Mouse (Mus musculus): ENCODE data around the gene Ppp3r1.
"Not testable (repeated sequence)": the region's sequence is repeated elsewhere in the genome, so short reads cannot be mapped to it uniquely, and the experiment has no call there.

The Ppp3r1 gene

DNA sequence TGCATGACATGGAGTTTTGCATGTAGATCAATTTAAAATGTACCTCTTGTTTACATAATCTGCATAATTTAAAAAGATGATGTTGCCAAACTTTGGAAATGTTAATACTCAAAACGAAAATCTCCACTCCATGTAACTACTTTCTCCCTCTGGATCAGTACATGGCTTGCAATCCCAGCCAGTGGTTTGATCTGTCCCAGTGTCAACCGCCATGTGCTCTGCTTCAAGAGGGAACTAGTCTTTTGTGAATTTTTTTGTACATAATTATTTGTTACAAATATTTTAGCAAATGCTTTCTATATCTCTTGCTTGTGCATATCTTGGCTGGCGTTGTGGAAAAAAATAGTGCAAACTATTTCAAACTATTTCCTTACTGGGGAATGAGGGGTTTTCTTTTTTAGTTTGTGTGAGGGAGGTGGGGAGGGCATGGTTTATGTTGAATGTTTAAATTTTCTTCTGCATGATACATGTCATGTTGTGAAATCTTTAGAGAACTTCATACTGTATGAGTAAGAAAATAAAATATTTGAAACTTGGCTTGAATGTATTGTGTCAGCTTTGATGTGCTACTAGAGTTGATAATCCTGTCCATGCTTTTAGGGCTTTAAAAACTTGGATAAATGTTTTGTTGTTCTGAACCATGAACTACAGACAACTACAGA is 40.9 kb downstream of the Ppp3r1 start:
- no peak for DNase-seq (ENCODE audit: low spot score)

DNA sequence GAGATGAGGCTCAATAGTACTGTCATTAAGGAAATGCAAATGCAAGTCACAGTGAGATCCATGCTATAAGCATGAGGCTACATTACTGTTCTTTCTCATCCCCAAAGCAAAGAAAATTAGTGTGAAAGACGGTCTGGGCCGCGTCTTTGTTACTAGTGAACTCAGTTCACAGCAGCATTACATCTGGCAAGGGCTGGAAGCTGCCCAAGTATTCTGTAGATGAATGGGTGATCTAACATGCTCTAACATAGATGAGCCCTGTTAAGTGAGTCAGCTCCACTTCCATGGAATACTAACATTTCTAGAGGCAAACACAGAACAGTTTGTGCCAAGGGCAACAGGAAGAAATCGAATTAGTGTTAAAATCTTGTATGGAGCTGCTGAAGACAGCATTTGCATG is 41.9 kb downstream of the Ppp3r1 start:
- no peak for DNase-seq (ENCODE audit: low spot score)

DNA sequence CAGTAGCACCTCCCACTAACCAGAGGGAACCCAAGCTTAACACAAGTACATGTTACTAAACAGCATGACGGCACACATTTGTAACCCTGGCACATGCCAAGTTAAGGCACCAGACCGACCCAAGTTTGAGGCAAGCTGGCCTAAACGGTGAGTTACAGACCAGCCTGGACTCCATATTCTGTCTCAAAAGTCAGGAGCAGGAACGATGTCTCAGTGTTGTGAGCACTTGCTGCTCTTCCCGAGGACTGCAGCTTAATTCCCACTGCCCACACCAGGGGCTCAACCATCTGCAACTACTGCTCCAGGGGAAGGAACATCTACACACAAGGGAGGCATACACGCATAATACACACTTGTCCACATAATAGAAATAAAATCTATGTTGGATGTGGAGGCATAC is 43.4 kb downstream of the Ppp3r1 start:
- DNase-seq (ENCODE audit: low spot score), result no peak

DNA sequence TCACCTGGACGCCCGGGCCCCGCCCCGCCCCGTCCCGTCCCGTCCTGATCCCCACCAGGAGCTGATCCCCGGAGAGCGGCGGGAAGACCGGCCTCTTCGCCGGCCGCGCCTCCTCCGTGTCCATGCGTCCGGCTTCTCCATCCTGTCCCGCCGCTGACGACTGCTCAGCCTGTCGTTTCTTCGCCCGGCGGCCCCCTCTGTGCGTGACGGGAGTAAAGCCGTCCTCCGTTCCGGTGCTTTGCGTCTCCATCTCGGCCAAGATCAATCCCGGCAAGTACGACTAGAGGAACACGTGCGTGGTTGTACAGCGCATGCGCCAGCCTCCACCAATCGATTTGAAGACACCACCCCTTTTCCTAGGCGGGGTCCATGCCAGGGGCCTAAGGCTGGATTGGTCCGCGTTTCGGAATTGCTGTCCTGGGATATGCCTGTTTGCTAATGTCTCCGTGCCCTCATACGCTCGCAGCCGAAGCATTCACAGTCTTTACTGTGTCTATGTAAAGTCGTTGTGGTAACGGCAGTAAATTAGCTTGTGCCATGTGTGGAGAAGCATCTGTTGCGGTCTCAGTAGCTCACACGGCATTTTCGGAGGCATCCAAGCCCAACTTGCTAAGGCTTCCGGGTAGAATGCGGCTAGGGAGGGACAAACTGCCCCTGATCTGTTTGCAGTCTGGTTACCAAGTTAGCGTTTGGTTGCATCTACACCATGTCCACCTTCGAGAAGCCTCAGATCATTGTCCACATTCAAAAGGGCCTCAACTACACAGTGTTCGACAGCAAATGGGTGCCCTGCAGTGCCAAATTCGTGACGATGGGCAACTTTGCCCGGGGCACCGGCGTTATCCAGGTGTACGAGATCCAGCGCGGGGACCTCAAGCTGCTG is 52.4 kb downstream of the Ppp3r1 start, which contains the start of gene Pno1:
TSS of gene Pno1 (minus strand) at position 311 of the 883 bp plus-strand sequence.
- peak; percentile 94 for DNase-seq (ENCODE audit: low spot score)

DNA sequence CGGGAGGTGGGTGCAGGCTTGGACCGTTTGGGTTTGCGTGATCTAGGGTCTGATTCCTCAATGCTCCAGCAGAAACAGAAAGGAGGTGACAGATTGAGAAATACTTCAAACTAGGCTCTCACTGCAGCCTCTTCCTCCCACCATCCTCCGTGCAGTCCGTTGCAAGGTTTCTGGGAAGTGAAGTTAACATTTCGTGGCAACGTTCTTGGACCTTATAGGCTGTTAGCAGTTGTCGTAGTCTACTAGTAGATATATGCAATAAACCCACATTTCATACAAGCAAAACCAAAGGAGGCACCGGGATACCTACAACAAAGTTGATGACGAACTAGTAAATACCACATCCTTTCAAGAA is 53.1 kb downstream of the Ppp3r1 start:
- DNase-seq (ENCODE audit: low spot score), result no peak

DNA sequence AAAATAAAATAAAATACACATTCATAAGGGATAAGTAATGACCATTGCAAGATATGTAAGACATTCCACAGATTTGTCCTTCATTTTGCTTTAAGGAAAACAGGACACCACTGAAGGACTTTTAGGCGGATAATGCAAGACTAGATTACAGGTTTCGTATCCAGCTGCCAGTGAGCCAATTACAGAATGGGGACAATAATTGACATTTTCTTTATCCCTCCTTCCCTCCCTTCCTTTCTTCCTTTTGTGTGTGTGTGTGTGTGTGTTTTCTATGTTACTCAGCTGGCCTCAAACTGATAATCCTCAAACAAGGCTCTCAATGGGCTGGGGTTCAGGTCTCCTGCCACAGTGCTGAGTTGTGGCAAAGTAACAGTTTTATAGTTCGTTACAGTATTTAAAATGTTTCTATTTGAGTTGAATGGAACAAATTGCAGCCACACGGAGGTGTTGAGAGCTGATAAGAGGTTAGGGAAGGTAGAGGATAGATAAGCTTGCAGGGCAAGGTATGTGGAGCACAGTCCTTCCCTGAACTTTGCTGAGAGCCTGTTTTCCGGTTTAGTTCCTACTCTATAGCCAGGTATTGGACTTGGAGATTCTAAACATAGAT is 53.9 kb downstream of the Ppp3r1 start:
- no peak for DNase-seq (ENCODE audit: low spot score)

DNA sequence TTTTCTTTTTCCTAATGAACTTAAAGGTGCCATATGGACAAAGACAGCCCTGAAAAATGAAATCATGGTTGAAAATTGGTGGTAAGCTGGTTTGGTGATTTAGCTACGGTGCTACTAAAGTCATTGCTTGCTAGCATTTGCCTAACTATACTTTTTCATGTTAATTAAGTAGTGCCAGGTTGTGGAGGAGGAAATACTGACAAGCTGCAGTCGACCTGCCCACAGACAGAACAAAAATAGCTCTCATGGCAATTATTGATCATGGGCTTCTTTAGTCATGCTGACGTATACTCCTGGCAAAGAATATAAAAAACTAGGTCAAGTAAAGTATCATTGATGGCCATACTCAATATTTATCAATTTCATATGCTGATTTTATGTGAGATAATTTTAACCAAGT is 56.4 kb downstream of the Ppp3r1 start:
- no peak for DNase-seq (ENCODE audit: low spot score)

DNA sequence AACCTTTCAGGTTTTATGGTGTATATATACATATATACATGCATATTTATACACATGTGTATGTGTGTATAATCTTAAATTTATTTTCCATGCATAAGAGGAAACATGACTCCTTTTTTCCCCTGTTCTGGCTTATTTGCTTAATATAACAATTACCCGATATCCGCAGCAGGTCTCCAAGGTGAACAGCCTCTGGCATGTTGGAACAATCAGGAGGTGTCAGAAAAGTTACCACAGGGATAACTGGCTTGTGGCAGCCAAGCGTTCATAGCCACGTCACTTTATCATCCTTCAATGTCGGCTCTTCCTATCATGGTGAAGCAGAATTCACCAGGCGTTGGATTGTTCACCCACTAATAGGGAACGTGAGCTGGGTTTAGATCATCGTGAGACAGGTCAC is 62.1 kb downstream of the Ppp3r1 start:
- no peak for DNase-seq (ENCODE audit: low spot score)

DNA sequence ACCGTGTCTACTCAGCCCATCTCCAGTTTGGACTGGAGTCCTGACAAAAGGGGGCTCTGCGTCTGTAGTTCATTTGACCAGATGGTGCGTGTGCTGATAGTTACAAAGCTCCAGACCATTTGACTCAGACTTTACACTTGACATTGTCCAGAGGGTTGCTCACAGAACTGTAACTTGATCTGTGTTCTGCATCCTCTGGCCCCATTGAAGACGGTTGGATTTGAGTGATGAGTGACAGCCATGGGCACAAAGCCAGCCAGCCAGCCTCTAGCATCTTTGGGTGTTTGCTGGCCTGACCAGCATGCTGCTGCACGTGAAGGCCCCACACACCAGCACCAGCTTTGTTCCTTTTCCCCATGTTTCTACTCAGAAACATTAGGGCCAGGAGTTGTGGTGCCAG is 73.7 kb downstream of the Ppp3r1 start:
- DNase-seq (ENCODE audit: low spot score), result no peak

DNA sequence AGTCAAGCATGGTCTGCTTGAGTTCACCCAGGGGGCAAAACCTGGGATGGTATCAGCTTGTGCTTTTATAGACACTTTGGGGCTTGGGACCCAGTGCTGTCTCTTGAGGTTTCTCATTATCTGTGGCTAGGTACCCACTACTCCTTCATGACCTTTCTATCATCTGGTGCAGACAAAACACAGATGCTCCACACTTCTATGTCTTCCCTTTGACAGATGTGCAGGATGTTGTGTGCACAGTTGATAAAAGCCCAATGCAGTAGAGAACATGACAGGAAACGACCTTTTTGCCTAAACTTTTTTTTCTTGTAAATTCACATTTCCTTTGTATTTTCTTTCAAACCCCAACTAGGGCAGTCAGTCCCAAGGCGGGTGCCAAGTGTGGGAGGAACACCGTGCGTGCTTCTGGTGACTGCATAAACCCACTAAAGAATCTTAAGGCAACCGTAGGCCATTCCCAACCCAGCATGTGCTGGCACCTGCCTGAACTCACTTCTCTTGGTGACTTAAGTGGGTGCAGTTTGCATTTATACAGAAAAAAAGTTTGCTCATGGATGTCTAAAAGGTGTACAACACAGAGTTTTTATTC is 77.5 kb downstream of the Ppp3r1 start:
- DNase-seq (ENCODE audit: low spot score), result no peak

DNA sequence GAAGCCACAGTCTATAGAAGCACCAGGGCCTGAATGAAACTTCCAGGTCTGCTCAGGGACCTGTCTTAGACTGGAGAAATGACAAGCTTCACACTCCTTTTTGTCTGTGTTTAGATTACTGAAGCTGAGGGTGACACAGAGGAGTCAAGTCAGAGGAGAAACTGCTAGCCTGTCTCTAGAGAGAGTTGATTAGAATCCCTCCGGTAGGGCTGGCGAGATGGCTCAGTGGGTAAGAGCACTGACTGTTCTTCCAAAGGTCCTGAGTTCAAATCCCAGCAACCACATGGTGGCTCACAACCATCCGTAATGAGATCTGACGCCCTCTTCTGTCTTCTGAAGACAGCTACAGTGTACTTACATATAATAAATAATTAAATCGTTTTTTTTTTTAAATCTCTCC is 79.5 kb downstream of the Ppp3r1 start:
- not testable (repeated sequence) for DNase-seq (ENCODE audit: low spot score)

DNA sequence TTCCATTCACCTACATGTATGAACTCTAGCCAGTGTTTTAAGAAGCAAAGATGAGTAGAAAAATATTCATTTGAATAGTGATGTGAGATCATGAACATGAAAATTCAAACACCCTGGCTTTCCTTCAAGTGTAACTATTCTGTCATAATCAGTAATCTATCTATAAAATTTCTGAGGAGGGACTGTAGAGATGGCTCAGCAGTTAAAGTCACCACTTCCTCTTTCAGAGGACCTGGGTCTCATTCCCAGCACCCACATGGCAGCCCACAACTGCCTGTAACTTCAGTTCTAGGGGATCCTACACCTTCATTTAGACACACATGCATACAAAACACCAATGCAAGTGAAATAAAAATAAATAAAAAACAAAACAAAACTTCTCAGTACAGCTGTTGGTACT is 89.7 kb downstream of the Ppp3r1 start:
- DNase-seq (ENCODE audit: low spot score), result no peak
